ENCODE assay signal across 9 mouse cellular contexts in genomic region chr11:87817443-87817773, GRCm38 (mm10). TPM values are rescaled to one million over a fixed set of nuclear protein-coding genes. Genes with fewer than 3 reads are reported as not detected.
A peak's percentile ranks its signal among the peaks of the same experiment; 100 is the strongest.
DNase-seq lines count a peak whose midpoint lies in the region; ATAC-seq and TF ChIP-seq lines count a peak whose summit lies in the region.
"Had no signal": no experiment of that assay in that cellular context is flagged by ENCODE, and none has a peak within 500 bp of the region (broad histone marks: within the 10 kb centered on the region; RNA-seq: fewer than 3 reads in every experiment).

No protein-coding gene starts in this region.

- H3K79me3 ChIP-seq in C2C12 (ENCODE audit: low read depth) = no peaks in the 10 kb centered on the region

- no peaks in the 10 kb centered on the region for H3K9me3 ChIP-seq in forebrain, embryonic 16.5 days (ENCODE audit: control insufficient read depth, low read length)
- no peaks in the 10 kb centered on the region for H3K9me3 ChIP-seq in liver, embryonic 16.5 days (replicated peaks; ENCODE audit: control insufficient read depth, low read length)

- 29% methylated on average over 4 of the region's 4 CpGs for WGBS in forebrain, embryonic 16.5 days
- WGBS in liver, embryonic 16.5 days (ENCODE audit: insufficient replicate concordance) = 32% methylated on average over 4 of the region's 4 CpGs

- peak overlapping the region; percentile 81 for H3K4me2 ChIP-seq in forebrain, embryonic 16.5 days (ENCODE audit: low read length)
- peak overlapping the region; percentile 49 for H3K4me2 ChIP-seq in liver, embryonic 16.5 days (ENCODE audit: low read depth, low read length)

- peak; percentile 49 for DNase-seq in embryo, embryonic 10.5 days (ENCODE audit: low spot score)
- no peak for DNase-seq in embryo, embryonic 9.5 days (ENCODE audit: extremely low spot score)
- no peak for DNase-seq in urinary bladder, adult 2 months (ENCODE audit: low spot score)
- no peak for DNase-seq in thymus, postnatal 4 days
- no peak for DNase-seq in adrenal gland, postnatal 25 days

- peaks cover 66% of the 10 kb centered on the region for H3K27me3 ChIP-seq in C2C12 (ENCODE audit: control insufficient read depth, insufficient read depth, insufficient read length)
- H3K27me3 ChIP-seq in forebrain, embryonic 16.5 days (replicated peaks; ENCODE audit: control insufficient read depth, insufficient read depth, low read length) = no peaks in the 10 kb centered on the region
- H3K27me3 ChIP-seq in liver, embryonic 16.5 days (ENCODE audit: control insufficient read depth, insufficient read depth, low read depth, low read length) = peaks cover 3% of the 10 kb centered on the region; the same call in 1 of the 2 replicates

- H3K9ac ChIP-seq in forebrain, embryonic 16.5 days (replicated peaks; ENCODE audit: low read depth, low read length) = peak overlapping the region; percentile 61
- H3K9ac ChIP-seq in liver, embryonic 16.5 days (ENCODE audit: low read depth, low read length) = no peak overlapping the region

- H3K36me3 ChIP-seq in C2C12 (ENCODE audit: control insufficient read depth, insufficient read depth) = no peaks in the 10 kb centered on the region
- H3K36me3 ChIP-seq in forebrain, embryonic 16.5 days (ENCODE audit: control insufficient read depth, insufficient read depth) = no peaks in the 10 kb centered on the region
- H3K36me3 ChIP-seq in liver, embryonic 16.5 days (ENCODE audit: control insufficient read depth, insufficient read depth) = no peaks in the 10 kb centered on the region

- H3K79me2 ChIP-seq in C2C12 (ENCODE audit: control insufficient read depth, insufficient read depth) = no peaks in the 10 kb centered on the region

- H3K4me1 ChIP-seq in forebrain, embryonic 16.5 days (replicated peaks; ENCODE audit: control insufficient read depth, insufficient read depth, low read length) = peaks cover 10% of the 10 kb centered on the region
- H3K4me1 ChIP-seq in liver, embryonic 16.5 days (ENCODE audit: control insufficient read depth, low read depth, low read length) = peaks cover 2% of the 10 kb centered on the region; the same call in 1 of the 2 replicates

- TF ChIP-seq CTCF in C2C12 (IDR thresholded peaks at IDR 0.05; ENCODE audit: control insufficient read depth, insufficient read depth, insufficient read length) = no peak

- peak; percentile 26; the same call in 1 of the 2 replicates for ATAC-seq in forebrain, embryonic 16.5 days
- no peak for ATAC-seq in liver, embryonic 16.5 days (ENCODE audit: low read depth)

- H3ac ChIP-seq in C2C12 (ENCODE audit: control insufficient read depth, insufficient read length, low read depth) = peak overlapping the region; percentile 5

- no peak overlapping the region for H3K4me3 ChIP-seq in C2C12 (ENCODE audit: insufficient read depth, poor library complexity, severe bottlenecking)
- peak overlapping the region; percentile 48 for H3K4me3 ChIP-seq in forebrain, embryonic 16.5 days (replicated peaks; ENCODE audit: low read length)
- peak overlapping the region; percentile 32 for H3K4me3 ChIP-seq in liver, embryonic 16.5 days (ENCODE audit: low read depth, low read length)

- H3K27ac ChIP-seq in forebrain, embryonic 16.5 days (ENCODE audit: low read length) = no peak overlapping the region
- no peak overlapping the region for H3K27ac ChIP-seq in liver, embryonic 16.5 days (ENCODE audit: low read length)

TF ChIP-seq in C2C12, 6 proteins besides CTCF, POLR2A, EP300 and RAD21:
- TF ChIP-seq FOSL1 (IDR thresholded peaks at IDR 0.05; ENCODE audit: insufficient read depth, low read length, poor library complexity, severe bottlenecking) = no peak
- no peak for TF ChIP-seq MYOD1 (IDR thresholded peaks at IDR 0.05; ENCODE audit: control insufficient read depth, insufficient read length, low read depth)
- no peak for TF ChIP-seq MAX (IDR thresholded peaks at IDR 0.05)
- TF ChIP-seq MYOG (IDR thresholded peaks at IDR 0.05; ENCODE audit: control insufficient read depth, extremely low read depth, insufficient read length) = no peak
- no peak for TF ChIP-seq CEBPB (IDR thresholded peaks at IDR 0.05; ENCODE audit: low read depth)

RNA-seq across cellular contexts. Expression of gene Lpo, which starts 10.7 kb away (rescaled TPM):
- not detected for polyA plus RNA-seq in C2C12 (2012; fragmentation: generic; extraction: Trizol)
- polyA plus RNA-seq in forebrain, embryonic 16.5 days (2015; fragmentation: Nextera tagmentation; extraction: Ambion mirVana) = 0.42 and 0.48 TPM in 2 replicates
- not detected in 2 replicates for polyA plus RNA-seq in liver, embryonic 16.5 days (2015; fragmentation: Nextera tagmentation; extraction: Ambion mirVana)
- polyA plus RNA-seq in urinary bladder, adult 2 months (2012; rRNA removed) = not detected in 2 replicates
- total RNA-seq in adrenal gland, postnatal 25 days (2021) = not detected in 2 replicates
- total RNA-seq: granulocyte monocyte progenitor cell, adult 5-6 weeks had no signal

RNA-seq across cellular contexts. Expression of gene Mpo, which starts 24.0 kb away (rescaled TPM):
- polyA plus RNA-seq in C2C12 (2012; fragmentation: generic; extraction: Trizol) = not detected
- 0.29 and 0.80 TPM in 2 replicates for polyA plus RNA-seq in forebrain, embryonic 16.5 days (2015; fragmentation: Nextera tagmentation; extraction: Ambion mirVana)
- 420 and 425 TPM in 2 replicates for polyA plus RNA-seq in liver, embryonic 16.5 days (2015; fragmentation: Nextera tagmentation; extraction: Ambion mirVana)
- polyA plus RNA-seq in urinary bladder, adult 2 months (2012; rRNA removed) = 0.46 and 1.1 TPM in 2 replicates
- total RNA-seq in adrenal gland, postnatal 25 days (2021) = not detected in 2 replicates

RNA-seq across cellular contexts. Expression of gene Mks1, which starts 35.6 kb away (rescaled TPM):
- 5.8 TPM for polyA plus RNA-seq in C2C12 (2012; fragmentation: generic; extraction: Trizol)
- polyA plus RNA-seq in forebrain, embryonic 16.5 days (2015; fragmentation: Nextera tagmentation; extraction: Ambion mirVana) = 9.7 and 12.6 TPM in 2 replicates
- polyA plus RNA-seq in liver, embryonic 16.5 days (2015; fragmentation: Nextera tagmentation; extraction: Ambion mirVana) = 1.2 and 1.6 TPM in 2 replicates
- polyA plus RNA-seq in urinary bladder, adult 2 months (2012; rRNA removed) = 14.6 and 19.2 TPM in 2 replicates
- 12.1 and 15.6 TPM in 2 replicates for total RNA-seq in adrenal gland, postnatal 25 days (2021)

RNA-seq across cellular contexts. Expression of gene Tspoap1, which starts 57.1 kb away (rescaled TPM):
- polyA plus RNA-seq in C2C12 (2012; fragmentation: generic; extraction: Trizol) = not detected
- polyA plus RNA-seq in forebrain, embryonic 16.5 days (2015; fragmentation: Nextera tagmentation; extraction: Ambion mirVana) = 26.4 and 47.4 TPM in 2 replicates
- 1.7 and 2.7 TPM in 2 replicates for polyA plus RNA-seq in liver, embryonic 16.5 days (2015; fragmentation: Nextera tagmentation; extraction: Ambion mirVana)
- 9.7 and 11.4 TPM in 2 replicates for polyA plus RNA-seq in urinary bladder, adult 2 months (2012; rRNA removed)
- total RNA-seq in adrenal gland, postnatal 25 days (2021) = 7.4 and 9.4 TPM in 2 replicates

RNA-seq across cellular contexts. Expression of gene Epx, which starts 57.9 kb away (rescaled TPM):
- not detected for polyA plus RNA-seq in C2C12 (2012; fragmentation: generic; extraction: Trizol)
- polyA plus RNA-seq in forebrain, embryonic 16.5 days (2015; fragmentation: Nextera tagmentation; extraction: Ambion mirVana) = 0.24 TPM in 1 of 2 replicates, not detected in the other
- polyA plus RNA-seq in liver, embryonic 16.5 days (2015; fragmentation: Nextera tagmentation; extraction: Ambion mirVana) = 3.1 and 3.6 TPM in 2 replicates
- not detected in 2 replicates for polyA plus RNA-seq in urinary bladder, adult 2 months (2012; rRNA removed)
- not detected in 2 replicates for total RNA-seq in adrenal gland, postnatal 25 days (2021)

Comparison
In these comparisons a context has a peak if more than half of its experiments do, and no peak if none do; other contexts are left out.
1. RNA of gene Mpo, which starts 24.0 kb away (polyA plus RNA-seq): 420 to 425 TPM in liver, embryonic 16.5 days; 0.46 to 1.1 TPM in urinary bladder, adult 2 months, 0.29 to 0.80 TPM in forebrain, embryonic 16.5 days and not detected in C2C12 (single experiment); every median in the first group is over 100 times any median in the second.